Mouse (Mus musculus) MEL (cell line): ENCODE results near the gene Magi2.

Experiments
- CTCF ChIP-seq, 3 experiments: IDR thresholded peaks in 2 of 3; conservative IDR thresholded peaks in 1 of 3; 2 replicates each; pipeline ENCODE4 v1.5.1; 2011 to 2012; ENCODE audit warnings: low read length in 3 of 3, low read depth in 2 of 3, mild to moderate bottlenecking in 2 of 3, improper control_type of control experiment in 1 of 3, inconsistent platforms in 1 of 3, mixed read lengths in 1 of 3, moderate library complexity in 1 of 3; ENCODE audit not compliant: control insufficient read depth in 1 of 3, insufficient read depth in 1 of 3, poor library complexity in 1 of 3, severe bottlenecking in 1 of 3
- GATA1 ChIP-seq: IDR thresholded peaks from 2 replicates; pipeline ENCODE4 v1.6.1; 2011; ENCODE audit warnings: low read depth, low read length, improper control_type of control experiment
- POLR2A ChIP-seq, 2 experiments: IDR thresholded peaks; 2 replicates each; pipeline ENCODE4 v1.6.1; 2011 to 2012; ENCODE audit warnings: low read length in 2 of 2, mild to moderate bottlenecking in 2 of 2, control low read depth in 1 of 2, improper control_type of control experiment in 1 of 2, low read depth in 1 of 2, moderate library complexity in 1 of 2; ENCODE audit not compliant: control insufficient read depth in 1 of 2, insufficient read depth in 1 of 2, poor library complexity in 1 of 2
- TAL1 ChIP-seq: IDR thresholded peaks from 2 replicates; pipeline ENCODE4 v1.6.1; 2012; ENCODE audit warnings: mild to moderate bottlenecking, inconsistent platforms, low read length, moderate library complexity, mixed read lengths
- TCF12 ChIP-seq: IDR thresholded peaks from 2 replicates; pipeline ENCODE4 v1.6.1; 2014; ENCODE audit warnings: low read depth, mild to moderate bottlenecking, inconsistent platforms, low read length, improper control_type of control experiment, moderate library complexity
- ZMIZ1 ChIP-seq: IDR thresholded peaks from 2 replicates; pipeline ENCODE4 v1.6.1; 2012; ENCODE audit warnings: low read depth, mild to moderate bottlenecking, inconsistent platforms, low read length, improper control_type of control experiment, moderate library complexity

GRCm38 (mm10) chr5:20140235-20140634 lies 913.4 kb downstream of the Magi2 start:
- no peak for TF ChIP-seq TCF12
- TF ChIP-seq GATA1: no peak
- no peak for TF ChIP-seq ZMIZ1
- TF ChIP-seq TAL1: no peak
- TF ChIP-seq POLR2A (IDR thresholded peaks at IDR 0.05; ENCODE audit: control insufficient read depth in 1 of 2, insufficient read depth in 1 of 2, low read depth in 1 of 2, low read length in 2 of 2, poor library complexity in 1 of 2): no peak
- TF ChIP-seq CTCF (IDR thresholded peaks at IDR 0.05 in 2 of 3, conservative IDR thresholded peaks at IDR 0.05 in 1 of 3; ENCODE audit: control insufficient read depth in 1 of 3, insufficient read depth in 1 of 3, low read depth in 2 of 3, low read length in 3 of 3, poor library complexity in 1 of 3, severe bottlenecking in 1 of 3): no peak
